Mouse (Mus musculus) heart, adult 10 weeks (tissue): ENCODE results near the gene Zscan4c. TPM values are rescaled to one million over a fixed set of nuclear protein-coding genes. Genes with fewer than 3 reads are reported as not detected.

Source experiments
- polyA plus RNA-seq: library from polyadenylated mRNA; stranded (reverse); fragments of 350-450 nt; fragmentation: Illumina TruSeq; extraction: RNeasy Lipid Tissue Mini Kit (QIAGEN cat#74804); gene quantifications from one replicate; pipeline ENCODE4 v1.2.3, GENCODE M21; 2014; ENCODE audit warnings: low read depth, low replicate concordance

The Zscan4c gene
- polyA plus RNA-seq = not detected

GRCm38 (mm10) chr7:11005445-11005844 is at the start of gene Zscan4c:
Gene Zscan4c, plus strand, starts transcription at chr7:11005745.

Other genes starting within 250 kb of the Zscan4c start
- not detected for gene Zscan4b, start 100.7 kb upstream of the Zscan4c start, polyA plus RNA-seq
- not detected for gene Zscan4-ps1, start 63.9 kb downstream of the Zscan4c start, polyA plus RNA-seq
- not detected for gene Zscan4d, start 160.4 kb downstream of the Zscan4c start, polyA plus RNA-seq